Mouse (Mus musculus) ES-E14 (cell line): ENCODE data around the gene Kcna2.

Experiments used
- CHD2 ChIP-seq: IDR thresholded peaks from 2 replicates; pipeline ENCODE4 v1.6.1; 2014; ENCODE audit warnings: mild to moderate bottlenecking, low read depth, low read length, inconsistent platforms
- HCFC1 ChIP-seq: IDR thresholded peaks from 2 replicates; pipeline ENCODE4 v1.6.1; 2012; ENCODE audit warnings: low read length, inconsistent platforms, borderline replicate concordance; ENCODE audit not compliant: insufficient read depth
- ZC3H11A ChIP-seq: IDR thresholded peaks from 2 replicates; pipeline ENCODE4 v1.6.1; 2012; ENCODE audit warnings: low read depth, mild to moderate bottlenecking, inconsistent platforms, low read length, borderline replicate concordance

DNA sequence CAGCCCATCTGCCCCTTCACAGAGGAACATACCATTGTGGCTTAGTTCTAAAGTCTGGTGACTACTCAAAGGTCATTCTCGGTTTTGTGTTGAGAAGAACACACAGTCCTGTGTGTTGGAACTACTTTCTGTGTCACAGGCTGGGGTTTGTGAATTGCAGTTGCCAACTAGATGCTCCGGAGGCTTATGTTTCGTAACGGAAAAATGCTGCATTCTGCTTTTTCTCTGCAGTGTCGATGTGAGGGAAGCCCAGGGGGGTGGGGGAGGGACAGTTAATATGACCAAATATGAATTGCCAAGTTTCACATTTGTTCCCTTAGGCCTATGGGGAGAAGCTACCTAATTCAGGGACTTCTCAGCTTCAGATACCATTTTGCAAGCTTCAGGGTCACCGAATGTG is 5.0 kb downstream of the Kcna2 start:
- TF ChIP-seq ZC3H11A (no peak), CHD2 (no peak), HCFC1 (no peak)
